Mouse (Mus musculus) heart, adult 2 months (tissue): Measurements from ENCODE around the gene Fam163a. TPM values are rescaled to one million over a fixed set of nuclear protein-coding genes. Genes with fewer than 3 reads are reported as not detected.

Experiments used
- DNase-seq, 2 experiments: peaks; one replicate each; pipeline ENCODE4 v3.0.0; 2021
- H3K27ac ChIP-seq: fragments of 200-600 bp; 2 replicates; pipeline ENCODE4 v1.8.1; 2022
- H3K27me3 ChIP-seq: fragments of 200-500 bp; 2 replicates; pipeline ENCODE4 v1.6.1; 2012; ENCODE audit warnings: mild to moderate bottlenecking, low read length, inconsistent platforms, mixed read lengths; ENCODE audit not compliant: control insufficient read depth, insufficient read depth
- H3K36me3 ChIP-seq: fragments of 200-500 bp; 2 replicates; pipeline ENCODE4 v1.6.1; 2012; ENCODE audit warnings: low read length, inconsistent platforms; ENCODE audit not compliant: control insufficient read depth, insufficient read depth
- H3K4me1 ChIP-seq: fragments of 200-500 bp; 2 replicates; pipeline ENCODE4 v1.6.1; 2011; ENCODE audit warnings: low read length; ENCODE audit not compliant: control insufficient read depth, insufficient read depth
- H3K4me3 ChIP-seq: fragments of 200-600 bp; 2 replicates; pipeline ENCODE4 v1.8.1; 2022
- H3K79me2 ChIP-seq: fragments of 200-500 bp; replicated peaks from 2 replicates; pipeline ENCODE4 v1.6.1; 2012; ENCODE audit warnings: mild to moderate bottlenecking, inconsistent platforms, low read length, moderate library complexity, mixed read lengths; ENCODE audit not compliant: control insufficient read depth, insufficient read depth
- H3K9ac ChIP-seq: fragments of 200-500 bp; 2 replicates; pipeline ENCODE4 v1.6.1; 2012; ENCODE audit warnings: low read depth, mild to moderate bottlenecking, control low read depth, inconsistent platforms, low read length, mixed read lengths
- CTCF ChIP-seq: fragments of 200-600 bp; IDR thresholded peaks from 2 replicates; pipeline ENCODE4 v1.8.1; 2022; ENCODE audit warnings: antibody characterized with exemption, mild to moderate bottlenecking, moderate library complexity
- EP300 ChIP-seq: fragments of 200-500 bp; IDR thresholded peaks from 2 replicates; pipeline ENCODE4 v1.6.1; 2011; ENCODE audit warnings: low read depth, low read length, control low read depth; ENCODE audit not compliant: insufficient read depth
- POLR2A ChIP-seq: fragments of 200-500 bp; IDR thresholded peaks from 2 replicates; pipeline ENCODE4 v1.6.1; 2011; ENCODE audit warnings: mild to moderate bottlenecking, low read depth, low read length, control low read depth; ENCODE audit not compliant: insufficient read depth
- WGBS: fragments of 180-500 bp; shearing (Covaris S2); methylation state at CpG from one replicate; pipeline ENCODE4 v1.1.7; 2018; 5-methylcytosine and 5-hydroxymethylcytosine counted together
- intact Hi-C: fragments of 180-260 bp; cut with DNase I; formaldehyde crosslinking; loops from one replicate; pipeline ENCODE4 v1.15.1; 2025
- polyA plus RNA-seq: library from polyadenylated mRNA; depleted of rRNA; stranded (reverse); fragments of >200 nt; gene quantifications from 2 replicates; pipeline ENCODE4 v1.2.3, GENCODE M21; 2012
- total RNA-seq, 2 experiments: library from RNA; stranded (reverse); gene quantifications; 2 replicates each; pipeline ENCODE4 v1.2.3; 2021

Fam163a gene
- total and polyA plus RNA-seq, 3 experiments, result 0.23 TPM; not detected in 2

DNA sequence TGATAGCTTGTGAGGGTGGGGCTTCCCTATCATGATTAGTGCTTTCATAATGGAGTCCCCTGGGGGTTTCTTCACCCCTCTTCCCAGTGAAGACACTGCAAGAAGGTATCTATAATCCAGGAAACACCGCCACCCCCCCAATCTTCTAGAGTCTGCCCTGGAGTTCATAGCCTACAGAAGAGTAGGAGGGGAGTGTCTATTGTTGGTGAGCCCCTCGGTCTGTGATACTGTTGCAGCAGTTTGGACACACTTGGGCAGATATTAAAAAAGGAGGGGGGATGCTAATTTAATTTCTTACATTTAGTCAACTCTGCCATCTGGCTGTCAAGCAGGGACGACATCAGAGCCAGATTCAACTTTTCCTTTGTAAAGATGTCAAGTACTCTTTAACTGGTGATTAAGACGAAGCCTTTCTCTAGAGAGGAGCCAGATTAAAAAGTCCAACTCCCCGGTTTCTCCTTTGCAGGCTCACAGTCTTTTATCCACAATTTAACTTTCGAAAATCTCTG lies 7.0 kb upstream of the Fam163a start:
- intact Hi-C loops, result no loop called here
- Histone ChIP-seq H3K27me3 (no peaks in the 10 kb centered on the region), H3K9ac (no peak overlapping the region), H3K27ac (no peak overlapping the region), H3K36me3 (no peaks in the 10 kb centered on the region), H3K4me1 (no peaks in the 10 kb centered on the region), H3K79me2 (no peaks in the 10 kb centered on the region), H3K4me3 (no peak overlapping the region)
- DNase-seq, result no peak
- WGBS, result 68% methylated on average over 6 of the region's 6 CpGs
- TF ChIP-seq EP300, result no peak
- no peak for TF ChIP-seq CTCF
- TF ChIP-seq POLR2A, result no peak

DNA sequence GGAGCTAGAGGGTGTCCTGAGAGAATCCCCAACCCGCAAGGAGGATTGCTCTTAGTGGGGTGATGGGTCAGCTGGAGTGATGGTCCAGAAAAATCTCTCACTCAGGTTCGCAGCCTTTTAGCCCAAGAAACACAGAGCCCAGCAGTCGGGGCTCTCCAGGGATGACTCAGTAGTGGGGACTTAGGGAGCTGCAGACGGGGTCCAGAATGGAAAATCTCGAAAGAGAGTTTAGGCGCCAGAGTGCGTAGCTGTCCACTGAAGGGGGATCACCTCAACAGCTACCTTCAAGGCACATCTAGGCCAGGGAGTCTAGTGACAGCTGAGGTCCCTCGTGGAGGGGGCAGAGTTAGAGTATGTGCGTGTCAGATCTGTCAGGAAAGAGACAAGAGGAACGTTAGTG lies 338 bp upstream of the Fam163a start:
- no peaks in the 10 kb centered on the region; the same call in 1 of the 2 replicates for H3K4me1 ChIP-seq
- TF ChIP-seq POLR2A (no peak), CTCF (no peak), EP300 (no peak)
- intact Hi-C loops, result no loop called here
- peaks cover 9% of the 10 kb centered on the region; the same call in 1 of the 2 replicates for H3K27me3 ChIP-seq
- no peak overlapping the region for H3K9ac ChIP-seq
- H3K79me2 ChIP-seq, result no peaks in the 10 kb centered on the region
- 38% methylated on average over 10 of the region's 10 CpGs for WGBS
- no peaks in the 10 kb centered on the region for H3K36me3 ChIP-seq
- H3K27ac ChIP-seq, result no peak overlapping the region
- no peak overlapping the region for H3K4me3 ChIP-seq
- DNase-seq, result no peak

DNA sequence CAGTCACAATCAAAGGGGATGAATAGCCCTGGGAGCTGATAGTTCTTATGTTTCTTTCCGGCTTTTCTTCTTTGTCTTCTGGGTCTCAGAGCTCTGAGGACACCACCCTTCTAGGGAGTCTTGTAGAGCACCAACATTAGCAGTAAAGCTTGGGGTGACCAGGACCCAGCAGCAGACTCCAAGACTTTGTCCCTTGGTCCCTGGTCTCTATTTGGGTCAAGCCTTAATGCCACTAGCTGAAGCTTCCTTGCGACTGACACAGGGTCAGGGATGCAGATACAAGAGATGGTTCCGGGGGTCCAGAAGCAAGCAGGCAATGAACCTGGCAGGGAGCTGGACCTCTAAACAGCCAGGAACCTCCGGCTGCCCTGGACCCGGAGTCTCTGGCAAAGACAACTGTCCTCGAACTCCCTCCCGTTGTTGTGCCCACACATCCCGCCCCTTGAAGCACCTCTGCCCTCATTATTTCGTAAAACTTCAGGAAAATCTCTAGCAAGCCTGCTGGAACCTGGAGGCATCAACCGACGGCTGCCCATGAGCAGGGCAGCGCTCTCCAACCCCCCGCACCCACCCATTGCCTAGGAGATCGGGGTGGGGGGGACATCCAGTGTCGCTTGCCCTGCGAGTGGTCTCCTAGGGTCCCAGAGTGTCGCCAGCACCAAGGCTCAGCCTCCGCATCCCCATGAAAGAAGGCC lies 718 bp downstream of the Fam163a start:
- H3K27ac ChIP-seq, result no peak overlapping the region
- H3K4me1 ChIP-seq, result no peaks in the 10 kb centered on the region; the same call in 1 of the 2 replicates
- no peak overlapping the region; the same call in 1 of the 2 replicates for H3K4me3 ChIP-seq
- TF ChIP-seq POLR2A (no peak), EP300 (no peak), CTCF (no peak)
- 7% methylated on average over 18 of the region's 18 CpGs for WGBS
- no peaks in the 10 kb centered on the region for H3K36me3 ChIP-seq
- H3K27me3 ChIP-seq, result peaks cover 9% of the 10 kb centered on the region; the same call in 1 of the 2 replicates
- no peak overlapping the region for H3K9ac ChIP-seq
- intact Hi-C loops, result no loop called here
- no peaks in the 10 kb centered on the region for H3K79me2 ChIP-seq
- DNase-seq, result no peak

DNA sequence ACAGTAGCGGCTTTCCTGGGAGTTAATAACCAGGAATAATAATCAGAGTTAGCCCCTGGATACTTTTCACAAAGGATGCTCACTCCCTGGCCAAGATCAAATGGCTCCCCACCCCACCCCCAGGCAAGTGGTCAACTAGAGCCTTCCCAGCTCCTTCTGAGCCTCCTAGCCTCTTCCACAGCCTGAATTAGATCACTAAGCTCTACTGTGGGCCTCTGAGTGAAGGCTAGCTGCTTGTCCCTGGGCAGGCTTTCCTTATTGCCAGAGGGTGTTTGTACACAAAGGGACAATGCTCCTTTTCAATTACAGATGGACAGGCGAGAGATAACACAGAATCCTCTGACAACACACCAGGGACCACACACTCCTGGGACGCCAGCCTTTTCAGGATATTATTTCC lies 2.2 kb downstream of the Fam163a start:
- Histone ChIP-seq H3K4me3 (no peak overlapping the region), H3K79me2 (no peaks in the 10 kb centered on the region), H3K36me3 (no peaks in the 10 kb centered on the region), H3K9ac (no peak overlapping the region), H3K27me3 (peaks cover 9% of the 10 kb centered on the region; the same call in 1 of the 2 replicates), H3K27ac (no peak overlapping the region), H3K4me1 (no peaks in the 10 kb centered on the region; the same call in 1 of the 2 replicates)
- intact Hi-C loops, result no loop called here
- 74% methylated on average over 3 of the region's 3 CpGs for WGBS
- TF ChIP-seq POLR2A, result no peak
- no peak for TF ChIP-seq CTCF
- TF ChIP-seq EP300, result no peak
- no peak for DNase-seq

GRCm38 (mm10) chr1:156201069-156201468 lies 3.8 kb downstream of the Fam163a start:
- Histone ChIP-seq H3K79me2 (no peaks in the 10 kb centered on the region), H3K4me3 (no peak overlapping the region), H3K9ac (no peak overlapping the region), H3K27ac (no peak overlapping the region), H3K36me3 (no peaks in the 10 kb centered on the region), H3K4me1 (no peaks in the 10 kb centered on the region; the same call in 1 of the 2 replicates), H3K27me3 (peaks cover 9% of the 10 kb centered on the region; the same call in 1 of the 2 replicates)
- DNase-seq, result no peak
- 83% methylated on average over 3 of the region's 3 CpGs for WGBS
- intact Hi-C loops, result no loop called here
- no peak for TF ChIP-seq POLR2A
- no peak for TF ChIP-seq EP300
- no peak for TF ChIP-seq CTCF

DNA sequence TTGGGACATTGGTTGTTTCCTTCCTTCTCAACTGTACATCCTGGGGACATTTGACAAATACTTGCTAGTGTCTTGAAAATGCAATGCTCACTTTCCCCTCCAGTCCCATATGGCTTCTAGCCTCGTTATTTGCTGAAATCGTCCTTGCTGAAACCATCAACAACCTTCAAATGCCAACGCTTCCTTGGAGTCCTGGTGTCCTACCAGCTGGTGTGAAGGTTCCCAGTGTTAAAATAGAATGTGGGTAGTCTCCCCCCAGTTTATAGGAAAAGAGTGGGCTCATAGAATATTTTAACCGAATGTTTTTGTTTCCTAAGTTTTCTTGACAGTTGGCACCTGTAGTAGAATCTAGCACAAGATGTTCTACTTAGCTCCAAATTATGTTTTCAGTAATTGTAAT lies 7.2 kb downstream of the Fam163a start:
- no peak for TF ChIP-seq EP300
- no peak for TF ChIP-seq POLR2A
- no peak for TF ChIP-seq CTCF
- Histone ChIP-seq H3K4me3 (no peak overlapping the region), H3K79me2 (no peaks in the 10 kb centered on the region), H3K4me1 (no peaks in the 10 kb centered on the region), H3K27ac (no peak overlapping the region), H3K36me3 (no peaks in the 10 kb centered on the region), H3K9ac (no peak overlapping the region), H3K27me3 (no peaks in the 10 kb centered on the region)
- WGBS, result 77% methylated on average over 4 of the region's 4 CpGs
- no peak for DNase-seq
- intact Hi-C loops, result no loop called here
